Mouse (Mus musculus): ENCODE data around the gene C1qa. TPM values are rescaled to one million over a fixed set of nuclear protein-coding genes. Genes with fewer than 3 reads are reported as not detected.

C1qa gene
- total RNA-seq (2021): 10 to 100 TPM; 39.1 to 41.5 TPM
- long read RNA-seq, experiment 1, transcript C1qa-201 (3 exons, 1,040 nt): major isoform, 67 of 77 reads
- long read RNA-seq, experiment 1, partial matches to known transcripts: 9 of 77 reads
- long read RNA-seq, experiment 1, other reads (novel, unspliced or antisense): 1 of 77 reads
- long read RNA-seq, experiment 2, transcript C1qa-201 (3 exons, 1,040 nt): major isoform, 31 of 34 reads
- long read RNA-seq, experiment 2, partial matches to known transcripts: 3 of 34 reads
- long read RNA-seq, experiment 2, other reads (novel, unspliced or antisense): 0 of 34 reads

DNA sequence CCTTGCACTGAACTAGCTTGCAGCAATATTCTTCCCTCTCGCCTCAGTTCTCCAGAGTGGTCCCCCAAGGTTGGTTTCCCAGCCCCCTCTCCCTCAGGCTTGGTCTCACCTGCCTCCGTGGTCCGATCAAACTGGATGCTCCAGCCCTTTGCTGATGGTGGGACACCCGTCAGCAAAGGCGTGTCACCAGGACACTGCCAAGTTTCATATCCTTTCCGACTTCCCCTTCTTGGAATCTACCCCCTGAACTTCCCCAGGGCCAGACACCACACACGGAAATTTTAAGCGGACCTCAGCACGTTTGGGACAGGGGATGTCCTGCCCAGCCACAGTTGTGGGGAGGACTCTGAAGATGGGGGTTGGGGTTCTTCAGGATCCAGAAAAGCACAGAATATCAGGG is at the start of gene C1qa:
C1qa (minus strand) TSS at position 167 of the 400 bp plus-strand sequence.
- intact Hi-C loops (cut with DNase I): no loop called here
- peak in 1 of 2 experiments; percentile 19 for DNase-seq

DNA sequence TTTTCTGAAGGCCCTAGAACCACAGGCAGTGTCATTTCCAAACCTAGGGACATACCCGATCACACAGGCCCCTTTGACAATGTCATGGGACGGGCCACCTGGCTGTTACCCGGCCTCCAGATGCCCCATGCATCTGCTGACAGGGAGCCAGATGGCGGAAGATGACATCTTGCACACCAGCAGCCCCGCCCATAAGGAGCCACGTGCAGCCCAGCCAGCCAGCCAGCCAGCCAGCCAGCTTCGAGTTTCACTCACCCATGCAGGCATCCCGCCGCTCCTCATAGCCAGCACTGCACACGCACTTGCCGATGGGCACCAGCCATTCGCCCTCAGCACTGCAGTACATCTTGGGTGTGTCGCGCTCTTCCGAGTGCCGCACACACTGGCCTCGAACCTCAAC is 46.8 kb upstream of the C1qa start:
- intact Hi-C loops (cut with DNase I): no loop called here
- DNase-seq: no peak

DNA sequence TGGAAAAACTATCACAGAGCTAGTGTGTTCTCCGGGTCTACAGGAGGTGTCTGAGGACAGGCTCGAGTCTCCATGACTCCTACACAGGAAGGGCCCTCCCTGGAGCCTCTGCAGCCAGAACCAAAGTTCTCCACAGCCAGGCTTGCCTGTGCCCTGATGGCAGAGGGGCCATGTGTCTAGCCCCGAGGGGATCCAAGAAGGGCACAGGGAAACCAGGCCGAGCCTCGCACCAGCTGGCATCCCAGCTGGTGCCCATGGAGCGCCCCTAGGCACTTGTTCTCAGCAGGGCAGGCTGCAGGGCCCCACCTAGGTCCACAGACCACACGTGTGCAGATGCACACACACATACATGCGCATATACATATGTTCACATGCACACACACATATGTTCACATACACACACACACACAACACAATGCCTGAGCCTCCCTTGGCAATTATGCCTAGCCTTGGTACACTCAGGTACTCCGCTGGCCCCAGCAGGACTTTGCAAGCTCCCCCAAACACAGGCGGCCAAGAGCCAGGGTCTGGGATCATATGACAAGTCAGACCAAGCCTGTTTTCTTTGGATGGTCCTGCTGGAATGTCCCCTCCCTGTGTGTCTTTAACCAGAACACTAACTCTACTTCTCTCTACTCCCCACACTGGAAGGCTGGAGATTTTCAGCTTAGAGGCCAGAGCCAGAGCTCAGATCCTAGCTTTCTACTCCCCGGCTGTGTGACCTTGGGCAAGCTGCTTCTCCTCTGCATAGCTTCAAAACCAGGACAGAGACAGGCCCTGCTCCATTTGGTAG is 46.2 kb upstream of the C1qa start:
- intact Hi-C loops (cut with DNase I): no loop called here
- no peak for DNase-seq

DNA sequence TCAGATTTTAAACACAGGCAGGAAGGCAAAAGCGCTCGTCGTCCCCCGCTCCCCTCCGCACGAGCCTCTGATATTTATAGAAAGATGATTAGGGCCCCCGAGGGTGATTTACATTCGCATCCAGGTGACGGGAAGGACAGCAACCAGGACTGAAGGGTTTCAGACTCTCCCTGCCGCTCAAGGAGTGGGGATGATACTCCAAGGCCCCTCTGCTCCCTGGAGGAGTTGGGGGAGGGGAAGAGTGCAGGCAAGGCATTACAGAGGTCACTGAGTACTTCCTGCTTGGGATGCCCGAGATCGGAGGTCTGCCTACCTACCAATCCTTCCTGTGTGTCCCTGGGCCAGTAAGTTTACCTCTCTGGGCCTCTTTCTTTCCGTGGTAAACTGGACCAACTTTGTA is 44.6 kb upstream of the C1qa start:
- intact Hi-C loops (cut with DNase I): no loop called here
- DNase-seq: no peak

DNA sequence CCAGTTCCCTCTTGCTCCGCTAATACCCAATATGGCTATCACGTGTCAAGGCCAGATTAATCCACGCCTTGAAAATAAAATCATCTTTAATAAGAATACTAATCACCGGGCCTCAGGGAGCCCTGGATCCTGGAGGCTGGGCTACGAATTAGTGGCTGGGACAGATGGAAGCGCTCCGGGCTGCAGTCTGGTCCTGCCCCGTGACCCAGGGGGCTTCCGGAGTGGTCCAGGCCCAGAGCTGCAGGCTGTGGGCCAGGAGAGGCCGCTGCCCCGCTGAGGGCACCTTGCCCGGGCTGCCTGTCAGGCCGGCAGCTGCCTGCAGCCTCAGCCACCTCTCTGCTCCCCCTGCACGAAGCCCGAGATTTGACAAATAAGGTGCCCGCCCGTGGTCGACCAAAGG is 44.2 kb upstream of the C1qa start:
- intact Hi-C loops (cut with DNase I): no loop called here
- DNase-seq: peak; percentile 53 to 61

DNA sequence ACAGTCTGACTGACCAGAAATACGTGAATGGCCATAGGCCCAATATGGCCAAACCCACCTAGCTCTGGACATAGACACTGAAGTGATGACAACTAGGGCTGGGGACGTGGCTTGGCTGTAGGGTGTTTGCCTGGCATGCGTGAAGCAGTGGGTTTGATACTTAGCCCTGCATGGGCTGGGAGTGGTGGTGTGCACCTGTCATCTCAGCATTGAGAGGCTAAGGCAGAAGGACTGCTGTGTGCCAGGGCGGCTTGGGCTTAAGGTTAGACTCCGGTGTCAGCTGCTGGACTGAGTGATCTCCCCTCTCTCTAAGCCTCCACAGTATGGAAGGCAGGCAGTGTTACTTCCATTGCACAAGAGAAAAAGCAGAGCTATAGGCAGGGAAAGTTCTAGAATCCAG is 39.3 kb upstream of the C1qa start:
- intact Hi-C loops (cut with DNase I): no loop called here

DNA sequence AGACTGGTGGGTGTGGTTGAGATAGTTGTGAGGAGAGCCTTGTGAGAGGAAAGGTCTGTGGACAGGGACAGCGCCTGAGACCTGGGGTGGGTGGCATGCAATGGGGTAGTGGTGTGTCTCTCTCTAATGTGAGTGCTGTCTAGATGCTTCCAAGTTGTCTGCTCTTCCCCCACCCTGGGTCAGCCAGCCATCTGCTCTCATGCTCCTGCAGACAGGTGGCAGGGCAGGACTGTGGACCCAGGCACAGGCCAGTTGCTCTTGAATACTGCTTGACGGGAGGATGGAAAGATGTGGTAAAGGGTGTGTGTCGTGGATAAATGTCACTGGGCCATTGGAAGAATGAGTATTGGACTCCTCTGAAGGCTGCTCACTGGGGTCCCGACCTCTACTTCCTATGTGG is 38.7 kb upstream of the C1qa start:
- intact Hi-C loops (cut with DNase I): no loop called here

More for the DNA sequence above, 39.3 kb upstream of the C1qa start:
- no peak for DNase-seq

DNA sequence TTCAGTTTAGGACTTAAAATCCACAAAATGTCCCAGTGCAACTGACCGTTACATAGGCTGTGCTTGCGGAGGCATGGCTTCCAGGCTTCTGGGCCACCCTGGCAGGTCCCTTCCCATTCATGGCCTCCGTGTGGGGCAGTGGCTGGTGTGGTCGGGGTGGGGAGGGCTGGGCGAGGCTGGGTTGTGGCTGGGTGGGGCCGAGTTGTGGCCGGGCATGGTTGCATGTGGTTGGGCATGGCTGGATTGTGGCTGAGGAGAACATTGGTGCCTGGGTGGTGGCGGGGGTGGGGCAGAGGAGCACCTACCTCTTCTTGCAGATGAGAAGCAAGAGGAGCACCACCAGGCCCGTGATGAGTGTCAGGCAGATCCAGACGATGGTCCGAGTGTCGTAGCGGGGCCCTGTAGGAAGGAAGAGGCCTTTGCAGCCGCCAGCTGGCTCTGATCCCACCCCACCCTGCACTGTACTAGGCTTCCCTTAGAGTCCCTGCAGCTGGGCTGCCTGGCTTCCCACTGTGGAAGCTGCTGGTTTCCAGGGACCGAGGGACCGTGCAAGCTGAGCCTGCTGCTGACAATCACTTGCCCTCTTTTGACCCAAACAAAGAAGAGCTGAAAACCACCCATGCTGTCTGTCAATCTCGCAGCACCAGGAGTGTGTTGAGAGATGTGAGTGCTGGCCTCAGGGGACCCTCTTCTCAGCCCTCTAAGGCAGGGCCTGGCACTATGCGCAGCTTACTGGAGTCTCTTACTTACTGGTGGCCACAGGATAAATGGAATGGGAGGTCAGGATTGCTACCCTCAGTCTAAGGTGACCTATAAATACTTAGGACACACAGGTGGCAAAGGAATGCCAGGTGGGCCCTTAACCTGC is 36.4 kb upstream of the C1qa start:
- intact Hi-C loops (cut with DNase I): no loop called here

More for the DNA sequence above, 38.7 kb upstream of the C1qa start:
- no peak for DNase-seq

DNA sequence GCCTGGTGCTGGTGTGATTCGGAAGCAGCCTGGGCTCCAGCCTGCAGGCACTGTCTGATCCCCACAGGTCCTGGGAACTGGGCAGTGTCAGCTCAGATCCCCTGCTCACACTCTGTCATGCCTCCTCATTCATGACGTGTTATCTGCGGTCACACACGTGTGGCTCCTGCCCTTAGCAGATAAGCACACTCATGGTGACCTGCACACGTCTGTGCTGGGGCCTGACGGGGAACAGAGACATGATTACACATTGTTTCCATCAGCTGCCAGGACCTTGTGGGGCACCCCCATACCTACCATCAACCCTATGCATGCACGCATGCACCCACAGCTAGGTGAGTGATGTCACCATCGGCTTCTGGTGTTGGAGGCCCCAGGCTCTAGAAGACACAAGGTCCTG is 31.9 kb upstream of the C1qa start:
- intact Hi-C loops (cut with DNase I): no loop called here
- DNase-seq: no peak

More for the DNA sequence above, 36.4 kb upstream of the C1qa start:
- DNase-seq: peak; percentile 25 to 27

DNA sequence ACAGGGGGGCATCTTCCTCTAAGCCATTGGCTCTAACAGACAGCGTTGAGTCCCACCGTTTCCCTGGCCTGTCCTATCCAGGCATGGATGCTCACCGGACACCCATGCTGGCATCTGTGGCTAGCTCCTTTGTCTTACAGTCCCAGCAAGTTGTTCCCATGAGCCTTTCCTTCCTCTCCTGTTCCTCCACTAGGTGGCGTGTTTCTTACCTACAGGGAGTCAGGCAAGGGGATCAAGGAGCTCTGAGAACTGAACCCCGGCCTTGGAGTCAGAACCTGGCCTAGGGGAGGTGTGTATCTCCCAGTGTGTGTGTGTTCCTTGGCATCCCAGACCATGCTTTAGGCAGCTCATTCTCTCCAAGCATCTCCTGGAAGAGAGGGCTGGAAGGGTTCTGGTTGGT is 30.3 kb upstream of the C1qa start:
- peak in 1 of 2 experiments; percentile 14 for DNase-seq
- intact Hi-C loops (cut with DNase I): no loop called here

DNA sequence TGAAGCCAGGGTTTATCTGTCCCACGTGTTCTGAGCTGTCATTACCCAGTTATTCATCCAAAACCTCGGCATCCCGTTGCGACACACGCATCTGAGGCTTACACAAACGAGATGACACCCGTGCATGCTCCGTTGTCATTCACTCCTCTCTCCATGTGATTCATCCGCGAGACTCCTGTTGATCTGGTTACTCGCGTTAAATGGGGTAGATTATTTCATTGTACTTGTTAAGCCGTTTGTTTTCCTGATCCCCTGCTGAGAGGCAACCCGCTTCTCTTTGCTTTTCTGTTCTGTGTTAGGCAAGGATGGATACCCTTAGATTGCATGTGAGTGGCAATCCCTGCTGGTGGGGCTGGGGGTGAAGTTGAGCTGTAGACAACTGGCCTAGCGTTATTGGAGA is 27.2 kb upstream of the C1qa start:
- no peak for DNase-seq
- intact Hi-C loops (cut with DNase I): no loop called here

DNA sequence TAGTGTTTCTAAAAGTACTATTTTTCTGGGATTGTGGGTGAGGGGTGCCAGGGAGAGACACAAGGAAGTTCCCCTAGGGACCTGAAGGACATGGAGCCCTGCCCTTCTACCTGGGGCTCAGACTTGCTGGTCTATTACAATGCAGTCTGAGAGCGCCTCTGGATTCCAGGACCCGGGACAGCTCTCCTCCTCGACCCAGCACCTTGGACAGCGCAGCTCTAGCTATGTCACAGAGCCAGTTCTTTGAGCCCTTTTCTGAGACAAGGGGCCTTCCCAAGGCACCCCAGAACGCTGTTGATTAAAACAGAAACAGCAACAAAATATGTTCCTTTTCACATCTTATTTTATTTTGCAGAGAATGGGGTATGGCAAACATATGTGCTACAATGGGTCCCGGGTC is 25.9 kb upstream of the C1qa start:
- intact Hi-C loops (cut with DNase I): no loop called here
- peak; percentile 76 to 84 for DNase-seq

DNA sequence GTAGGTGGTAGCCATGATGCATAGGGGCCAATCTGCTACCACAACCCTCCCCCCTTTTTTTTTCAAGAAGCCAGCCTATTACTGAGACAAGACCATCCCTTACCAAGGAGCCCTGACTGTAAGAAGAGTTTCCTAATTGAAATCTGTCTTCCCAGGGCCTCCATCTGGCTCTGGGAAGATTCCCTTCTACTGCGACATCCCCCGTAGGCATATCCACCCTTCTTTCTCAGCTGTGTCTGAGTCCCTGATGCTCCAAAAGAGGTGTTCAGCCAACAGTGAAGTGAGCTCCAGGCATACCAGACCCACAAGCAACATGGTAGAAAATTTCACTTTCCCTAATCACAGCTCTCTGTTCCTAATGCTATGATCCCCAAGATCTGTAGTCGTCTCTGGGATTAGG is 20.9 kb upstream of the C1qa start:
- no peak for DNase-seq
- intact Hi-C loops (cut with DNase I): no loop called here

DNA sequence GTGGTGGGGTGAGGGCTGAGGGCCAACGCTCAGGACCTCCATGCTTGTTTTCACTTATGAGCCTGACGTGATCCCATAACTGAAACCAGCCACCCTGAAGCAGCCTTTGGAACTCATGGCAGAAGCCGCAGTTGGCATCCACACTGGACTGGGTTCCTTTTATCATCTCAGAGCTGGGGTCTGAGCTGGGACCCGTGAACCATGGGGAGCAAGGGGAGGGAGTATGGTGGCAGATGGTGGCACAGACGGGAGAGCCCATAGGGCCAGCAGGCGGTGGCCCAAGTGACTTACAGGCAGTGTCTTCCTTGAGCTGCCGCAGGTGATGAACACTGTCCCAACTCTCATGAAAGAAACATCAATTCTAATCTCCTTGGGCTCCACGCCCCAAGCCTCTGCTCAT is 20.2 kb upstream of the C1qa start:
- intact Hi-C loops (cut with DNase I): no loop called here
- no peak for DNase-seq

DNA sequence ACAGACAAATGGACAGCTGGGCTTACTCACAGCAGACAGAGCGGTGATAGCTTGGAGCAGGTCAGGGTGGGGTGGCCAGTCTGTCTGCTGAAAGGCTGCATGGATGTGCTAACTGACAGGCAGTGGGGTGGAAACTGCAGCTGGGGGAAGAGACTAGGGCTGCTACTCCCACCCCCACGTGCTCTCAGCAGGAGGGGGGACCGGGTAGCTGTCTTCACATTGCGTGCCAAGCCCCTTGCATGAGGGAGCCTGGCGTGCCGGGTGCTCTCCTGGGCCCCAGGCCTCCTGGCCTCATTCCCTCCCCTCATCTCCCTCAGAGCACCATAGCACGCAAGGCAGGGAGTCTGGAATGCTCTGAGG is 18.5 kb upstream of the C1qa start:
- intact Hi-C loops (cut with DNase I): no loop called here
- DNase-seq: no peak

DNA sequence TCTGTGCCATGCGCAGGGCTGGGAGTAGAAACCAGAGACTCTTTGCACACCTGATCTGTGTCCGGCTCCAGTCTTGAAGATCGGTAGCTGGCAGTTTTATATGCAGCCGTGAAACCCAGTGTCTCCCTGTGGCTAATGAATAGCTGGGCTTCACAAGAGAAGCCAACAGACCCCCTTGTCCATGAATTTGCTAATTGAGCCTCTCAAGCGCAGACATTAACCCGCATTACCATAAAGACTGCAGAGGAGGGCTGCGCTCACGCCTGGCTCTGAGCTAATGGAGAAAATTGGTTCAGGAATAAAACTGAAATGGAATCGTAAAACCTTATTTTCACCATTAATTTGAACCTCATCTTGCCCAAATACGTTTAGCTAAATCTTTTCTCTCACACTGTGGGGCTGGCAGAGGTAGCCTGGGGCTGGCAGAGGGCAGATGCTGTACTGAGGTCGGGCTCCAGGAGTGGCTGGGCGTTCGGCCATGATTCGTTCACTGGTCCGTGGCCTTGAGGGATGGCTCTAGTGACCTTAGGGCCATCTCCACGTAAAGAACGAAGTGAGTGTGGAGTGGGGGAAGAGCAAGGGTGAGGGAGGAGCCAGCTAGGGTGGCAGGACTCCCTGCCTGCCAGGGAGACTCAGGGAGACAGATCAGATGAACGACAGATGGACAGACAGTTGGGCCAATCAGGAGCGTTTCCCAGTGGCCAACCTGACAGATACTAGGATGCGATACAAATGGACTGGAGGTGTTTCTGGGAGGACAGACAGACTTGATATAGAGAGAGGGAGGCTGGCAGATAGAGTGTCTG is 18.0 kb upstream of the C1qa start:
- intact Hi-C loops (cut with DNase I): no loop called here
- DNase-seq: no peak

DNA sequence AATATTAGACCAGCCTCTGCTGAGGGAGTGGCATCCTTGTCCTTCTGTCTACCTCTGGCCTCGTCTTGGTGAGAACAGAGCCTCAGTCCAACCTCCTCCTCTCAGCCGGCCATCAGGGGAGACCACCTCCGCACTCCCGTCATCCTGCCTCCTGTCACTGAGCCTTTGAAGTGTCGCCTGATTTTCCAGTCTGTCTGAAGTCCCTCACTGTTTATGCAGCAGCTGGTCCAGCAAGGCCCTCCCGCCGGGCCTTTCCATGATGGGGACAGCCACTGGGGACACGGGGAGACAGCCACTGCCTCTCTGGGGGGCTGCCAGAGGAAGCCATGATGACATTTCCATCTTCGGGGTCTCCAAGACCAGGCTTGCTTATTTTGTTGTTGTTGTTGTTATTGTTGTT is 14.2 kb upstream of the C1qa start:
- no peak for DNase-seq
- intact Hi-C loops (cut with DNase I): no loop called here

DNA sequence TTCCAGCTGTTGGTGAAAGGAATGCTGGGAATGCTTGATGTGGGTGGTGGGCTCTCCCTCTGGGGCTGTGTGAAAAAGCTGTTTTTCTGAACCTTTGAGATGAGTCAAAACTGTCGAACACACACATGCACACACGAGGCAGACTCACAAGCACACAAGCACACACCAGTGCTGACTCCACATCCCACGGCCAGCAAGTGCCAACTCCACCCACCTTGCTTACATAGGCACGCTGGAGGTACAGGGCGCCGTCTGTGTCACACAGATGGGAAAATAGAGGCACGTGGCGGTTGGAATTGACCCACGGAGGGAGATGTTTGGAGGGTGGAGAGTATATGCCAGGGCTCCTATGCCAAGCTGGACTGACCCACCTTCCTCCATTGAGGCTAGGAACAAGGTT is 13.2 kb upstream of the C1qa start:
- no peak for DNase-seq
- intact Hi-C loops (cut with DNase I): no loop called here

DNA sequence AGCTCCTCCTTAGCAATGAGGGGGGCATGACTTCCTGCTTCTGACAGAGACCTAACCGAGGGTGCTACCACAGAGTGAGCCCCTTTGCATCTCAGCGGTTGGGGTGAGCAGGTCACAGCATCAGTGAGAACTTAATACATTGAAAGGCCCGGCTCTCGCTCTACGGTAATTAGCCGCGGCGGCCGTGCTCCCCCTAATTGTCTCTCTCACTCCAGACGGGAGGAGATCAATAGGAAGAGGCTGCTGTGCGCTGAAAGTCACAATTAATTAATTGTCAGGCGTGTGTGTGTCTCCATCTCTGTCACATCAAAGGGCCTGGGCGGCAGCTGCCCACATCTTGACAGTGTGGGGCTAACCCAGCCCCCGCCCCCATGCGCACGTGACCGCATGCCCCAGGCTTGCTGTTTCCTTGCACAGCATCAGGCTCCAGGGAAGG is 12.6 kb upstream of the C1qa start:
- intact Hi-C loops (cut with DNase I): no loop called here
- no peak for DNase-seq

DNA sequence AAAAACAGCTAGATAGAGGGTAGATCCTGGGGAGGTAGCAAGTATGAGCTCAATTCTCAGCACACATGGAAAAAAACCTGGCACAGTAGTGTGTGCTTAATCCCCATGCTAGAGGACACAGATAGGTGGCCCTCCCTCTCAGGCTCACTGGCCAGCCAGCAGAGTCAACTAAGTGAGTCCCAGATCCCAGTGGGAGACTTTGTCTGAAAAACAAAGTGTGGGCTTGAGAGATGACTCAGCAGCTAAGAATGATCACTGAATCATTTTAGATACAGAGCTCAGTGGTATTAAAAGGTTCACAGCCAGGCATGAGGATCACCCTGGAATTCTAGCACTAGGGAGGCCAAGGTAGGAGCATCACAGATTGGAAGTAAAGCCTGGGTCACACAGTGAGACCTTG is 9.2 kb upstream of the C1qa start:
- intact Hi-C loops (cut with DNase I): loop anchor here (1.0 to 5.0 kb wide), 2 partner anchors 74 to 164 kb away; no protein-coding TSS in a partner anchor
- DNase-seq: no peak
